Mouse (Mus musculus) lung, postnatal 4 days (tissue): ENCODE data around the gene Tomm22.

Source experiments
- DNase-seq, 2 experiments: peaks; one replicate each; pipeline ENCODE4 v3.0.0; 2021

Tomm22 gene

GRCm38 (mm10) chr15:79686046-79686869 lies 15.6 kb downstream of the Tomm22 start:
- no peak for DNase-seq

DNA sequence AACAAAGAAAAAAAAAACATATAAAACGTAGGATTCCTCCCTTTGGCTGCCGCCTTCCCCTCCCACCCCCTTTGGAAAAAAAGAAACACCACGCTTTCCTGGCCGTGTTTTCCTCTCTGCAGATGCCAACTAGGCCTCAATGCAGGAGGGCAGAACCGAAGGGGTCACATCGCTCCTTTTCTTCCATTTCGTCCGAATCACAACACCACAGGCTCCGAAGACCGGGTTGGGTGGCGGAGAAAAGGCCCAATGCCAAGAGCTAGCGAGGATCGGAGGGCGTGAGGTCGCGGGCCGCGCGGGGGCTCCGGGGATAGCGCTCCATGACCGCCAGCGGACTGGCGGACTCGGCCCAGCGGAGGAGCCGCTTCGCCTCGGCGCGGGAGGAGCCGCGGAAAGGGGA lies 16.5 kb downstream of the Tomm22 start:
- DNase-seq = no peak

DNA sequence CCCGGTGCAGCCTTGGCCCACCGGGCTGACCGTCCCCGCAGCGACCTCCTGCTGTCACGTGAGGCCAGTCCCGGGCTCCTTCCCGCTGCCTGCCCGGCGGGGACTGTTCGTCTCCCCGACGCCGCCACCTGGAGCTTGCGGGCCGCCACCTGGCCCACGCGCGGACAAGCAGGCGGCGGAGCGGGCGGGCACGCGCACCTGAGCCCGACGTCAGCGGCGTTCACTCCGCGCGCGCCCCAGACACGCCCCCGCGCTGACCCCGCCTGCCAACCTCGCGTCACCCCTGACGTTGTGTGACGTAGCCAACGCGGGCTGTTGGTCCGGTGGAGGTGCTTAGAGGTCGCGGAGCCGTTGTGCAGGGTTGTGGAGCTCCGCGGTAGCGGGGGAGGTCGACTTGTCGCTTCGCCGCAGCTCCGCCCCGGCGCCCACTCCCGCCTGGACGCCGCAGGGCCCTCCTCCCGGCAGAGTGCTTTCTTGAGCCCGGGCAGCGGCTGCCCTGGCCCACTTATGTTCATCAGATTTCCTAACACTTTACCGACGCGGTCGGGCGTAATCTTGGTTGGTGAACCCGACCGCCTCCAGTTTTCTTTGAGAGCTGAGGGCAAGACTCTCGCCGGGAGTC lies 17.1 kb downstream of the Tomm22 start, which contains the start of gene Josd1:
TSS of gene Josd1 (minus strand) at position 274 of the 622 bp plus-strand sequence.
- peak; percentile 96 to 97 for DNase-seq

DNA sequence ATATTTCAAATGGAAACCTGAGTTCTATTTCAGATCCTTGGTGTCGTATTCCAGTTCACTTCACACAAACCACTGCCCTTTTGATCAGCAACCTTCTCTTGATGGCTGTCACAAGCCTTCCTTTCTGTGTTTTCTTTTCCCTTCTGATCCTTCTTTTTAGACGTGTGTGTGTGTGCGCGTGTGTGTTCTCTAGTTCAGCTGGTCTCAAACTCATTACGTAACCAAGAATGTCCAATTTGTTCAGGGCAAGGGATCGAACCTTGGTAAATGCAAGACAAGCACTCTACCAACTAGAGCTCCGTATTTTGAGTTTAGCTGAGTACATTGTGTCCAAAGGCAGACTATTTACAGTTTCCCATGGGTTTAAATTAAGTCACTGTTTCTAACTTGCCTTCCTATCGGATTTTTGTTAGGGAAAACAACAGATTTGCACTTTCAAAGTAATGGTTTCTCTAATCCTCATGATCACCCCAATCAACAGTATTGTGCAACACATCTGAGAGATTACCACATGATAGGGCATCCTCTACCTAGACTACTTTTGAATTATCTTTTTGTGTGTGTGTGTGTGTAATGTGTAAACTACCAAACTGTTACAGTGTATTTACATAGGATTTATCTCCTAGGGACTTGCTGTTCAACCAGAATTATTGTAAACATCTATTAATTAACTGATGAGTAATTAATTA lies 17.8 kb downstream of the Tomm22 start:
- no peak for DNase-seq

DNA sequence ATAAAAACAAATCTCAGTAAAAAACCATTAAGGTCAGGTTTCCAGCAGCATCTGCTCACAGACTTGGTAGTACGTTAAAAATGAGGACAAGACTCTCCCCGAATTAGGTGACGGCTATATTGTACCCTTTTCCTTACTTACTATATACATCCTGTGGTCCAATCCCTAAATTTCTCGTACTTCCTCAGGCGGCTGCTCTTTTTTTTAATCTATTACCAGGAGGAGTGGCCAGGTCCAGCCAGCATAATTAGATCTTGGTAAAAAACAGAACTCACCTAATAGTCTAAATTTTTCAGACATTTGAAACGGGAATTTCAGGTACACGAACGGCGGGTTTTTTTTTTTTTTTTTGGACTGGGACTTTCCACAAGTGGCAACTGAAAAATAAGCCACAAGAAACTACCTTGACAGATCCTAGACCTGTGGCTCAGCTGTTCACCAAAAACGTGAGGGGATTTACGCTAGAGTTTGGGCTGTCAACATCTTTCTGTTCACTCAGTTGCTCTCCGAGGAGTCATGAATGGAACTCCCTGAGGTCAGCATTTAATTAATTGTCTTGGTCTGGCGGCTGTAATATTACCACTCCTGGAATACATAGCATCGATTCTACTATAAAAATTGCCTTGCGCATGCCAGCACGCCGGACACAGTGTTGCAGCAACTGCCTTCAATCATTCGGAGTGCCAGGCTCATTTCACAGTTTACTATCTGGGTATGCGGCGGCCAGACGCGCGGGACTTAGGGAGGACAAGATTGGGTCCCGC lies 19.2 kb downstream of the Tomm22 start:
- no peak for DNase-seq

DNA sequence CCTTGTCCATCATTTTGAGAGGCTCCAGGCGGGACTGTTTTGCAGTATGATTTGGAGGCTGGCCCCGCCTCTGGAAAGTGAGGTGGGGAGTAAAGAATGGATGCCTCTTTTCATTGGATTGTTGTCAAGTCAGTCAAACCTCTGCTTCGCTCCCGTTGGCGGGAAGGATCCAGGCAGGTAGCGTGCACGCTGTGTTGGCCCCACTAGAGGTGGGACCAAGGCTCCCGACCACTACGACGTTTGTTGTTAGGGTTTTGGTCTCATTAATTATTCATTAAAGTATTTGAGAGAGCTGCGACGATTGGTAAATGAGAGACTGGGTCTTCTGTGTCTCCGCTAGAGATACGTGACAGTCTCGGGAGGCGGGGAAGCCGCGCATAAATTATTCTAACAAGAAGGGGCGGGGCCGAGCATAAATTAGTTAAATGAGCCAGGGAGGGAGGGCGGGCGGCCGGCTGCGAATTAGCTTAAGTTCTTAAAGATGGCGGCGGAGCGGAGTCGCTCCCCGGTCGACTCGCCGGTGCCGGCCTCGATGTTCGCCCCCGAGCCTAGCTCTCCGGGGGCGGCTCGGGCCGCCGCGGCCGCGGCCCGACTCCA lies 19.9 kb downstream of the Tomm22 start, which contains the start of gene Gtpbp1:
TSS of gene Gtpbp1 (plus strand) at position 420 of the 597 bp plus-strand sequence.
- peak; percentile 97 to 99 for DNase-seq

DNA sequence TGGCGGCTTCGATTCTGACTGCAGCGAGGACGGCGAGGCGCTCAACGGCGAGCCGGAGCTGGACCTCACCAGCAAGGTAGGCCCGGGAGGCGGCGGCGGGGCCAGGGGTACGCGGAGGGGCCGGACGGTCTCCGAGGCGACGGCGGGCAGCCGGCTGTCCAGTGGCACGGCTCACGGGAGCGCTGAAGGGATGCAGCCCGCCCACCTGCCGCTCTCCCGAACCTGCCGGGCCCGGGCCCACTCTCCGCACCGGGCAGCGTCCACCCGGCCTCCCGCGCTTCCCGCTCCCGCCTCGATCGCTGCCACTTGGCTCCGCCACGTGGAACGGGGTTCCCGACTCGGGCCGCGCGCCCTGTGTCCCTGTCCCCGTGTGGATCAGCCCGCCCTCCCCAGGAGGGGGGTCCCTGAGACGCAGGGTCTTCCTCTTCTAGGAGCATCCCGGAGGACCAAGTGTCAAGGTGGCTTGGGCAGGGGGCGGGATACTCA lies 20.4 kb downstream of the Tomm22 start:
- DNase-seq = peak in 1 of 2 experiments; percentile 70

DNA sequence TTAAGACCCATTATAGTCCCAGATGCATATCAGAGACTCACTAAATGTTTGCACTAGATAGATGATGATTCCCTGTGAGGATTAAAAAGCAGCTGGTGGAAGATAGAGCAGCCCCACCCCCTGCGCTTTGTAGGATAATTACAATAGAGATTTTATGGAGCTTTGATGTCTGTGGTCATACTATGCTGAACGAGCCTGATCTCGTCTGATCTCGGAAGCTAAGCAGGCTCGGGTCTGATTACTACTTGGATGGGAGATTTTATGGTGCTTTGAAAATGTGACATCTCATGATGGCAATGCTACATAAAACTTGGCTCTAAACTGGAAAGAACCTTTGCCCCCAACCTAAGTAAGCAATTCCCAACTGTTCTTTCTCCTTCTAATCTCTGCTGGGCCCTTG lies 21.7 kb downstream of the Tomm22 start:
- DNase-seq = no peak

- DNase-seq = peak in 1 of 2 experiments; percentile 41
Observed at GRCm38 (mm10) chr15:79693740-79694139, 23.1 kb downstream of the Tomm22 start.

- DNase-seq = no peak
Observed at GRCm38 (mm10) chr15:79694512-79694911, 23.9 kb downstream of the Tomm22 start.

DNA sequence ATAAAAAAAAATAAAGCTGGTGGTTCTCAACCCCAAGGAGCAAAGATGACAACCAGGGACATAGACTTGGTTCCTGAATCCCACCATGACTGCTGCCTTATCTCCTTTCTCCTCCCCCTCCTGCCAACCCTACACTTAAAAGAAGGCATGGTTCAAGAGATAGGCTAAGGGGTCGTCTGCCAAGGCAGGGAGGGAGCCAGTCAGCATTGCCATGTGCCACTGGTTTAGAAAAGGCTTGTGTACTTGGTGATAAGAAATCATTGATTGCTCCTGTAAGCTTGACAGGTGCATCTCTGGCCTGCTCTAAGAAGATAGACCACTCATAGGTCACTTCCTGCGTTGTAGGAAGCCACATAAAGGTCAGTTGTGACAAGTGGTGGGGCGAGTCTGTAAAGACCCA lies 24.9 kb downstream of the Tomm22 start:
- DNase-seq = no peak

DNA sequence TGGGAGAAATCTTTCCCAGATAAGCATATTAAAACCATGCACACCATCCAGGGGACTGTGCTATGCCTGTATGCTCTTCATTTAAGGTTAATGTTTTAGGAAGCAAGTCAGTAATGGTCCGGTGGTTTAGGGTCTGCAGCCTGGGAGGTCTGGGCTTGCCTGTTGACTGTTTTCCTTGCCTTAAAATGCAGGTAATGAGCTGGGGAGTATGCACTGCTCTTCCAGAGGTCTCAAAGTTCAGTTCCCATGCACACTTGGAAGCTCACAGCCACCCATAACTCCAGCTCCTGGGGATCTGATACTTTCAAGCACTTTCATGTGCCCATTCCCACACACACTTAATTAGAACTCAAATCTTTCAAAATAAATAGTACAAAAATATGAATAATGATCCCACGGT lies 25.8 kb downstream of the Tomm22 start:
- DNase-seq = no peak

GRCm38 (mm10) chr15:79697011-79697410 lies 26.4 kb downstream of the Tomm22 start:
- DNase-seq = no peak

GRCm38 (mm10) chr15:79697558-79698187 lies 27.0 kb downstream of the Tomm22 start:
- DNase-seq = no peak

DNA sequence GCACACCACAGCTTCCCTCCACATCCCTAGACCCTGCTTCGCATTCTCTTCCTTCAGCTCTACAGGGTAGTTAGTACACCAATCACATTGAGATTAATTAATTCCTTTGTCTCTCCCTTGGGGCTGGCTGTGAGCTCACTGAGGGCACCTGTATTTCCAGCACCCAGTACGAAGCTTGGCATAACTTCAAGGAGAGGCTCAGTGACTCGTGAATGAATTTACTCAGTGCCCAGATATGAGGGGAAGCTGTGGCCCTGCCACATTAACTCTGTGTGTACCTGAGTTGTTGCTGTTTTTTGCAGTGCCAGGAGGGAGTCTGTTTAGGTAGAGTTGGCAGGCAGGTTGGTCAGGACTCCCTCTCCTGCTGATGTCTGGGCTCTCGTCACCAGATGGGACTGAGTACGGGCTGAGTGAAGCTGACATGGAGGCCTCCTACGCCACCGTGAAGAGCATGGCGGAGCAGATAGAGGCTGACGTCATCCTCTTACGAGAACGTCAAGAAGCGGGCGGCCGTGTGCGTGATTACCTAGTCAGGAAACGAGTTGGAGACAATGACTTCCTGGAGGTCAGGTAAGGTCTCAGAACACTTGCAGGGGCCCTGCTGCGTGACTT lies 36.0 kb downstream of the Tomm22 start:
- DNase-seq = no peak

GRCm38 (mm10) chr15:79708229-79708822 lies 37.7 kb downstream of the Tomm22 start:
- no peak for DNase-seq

DNA sequence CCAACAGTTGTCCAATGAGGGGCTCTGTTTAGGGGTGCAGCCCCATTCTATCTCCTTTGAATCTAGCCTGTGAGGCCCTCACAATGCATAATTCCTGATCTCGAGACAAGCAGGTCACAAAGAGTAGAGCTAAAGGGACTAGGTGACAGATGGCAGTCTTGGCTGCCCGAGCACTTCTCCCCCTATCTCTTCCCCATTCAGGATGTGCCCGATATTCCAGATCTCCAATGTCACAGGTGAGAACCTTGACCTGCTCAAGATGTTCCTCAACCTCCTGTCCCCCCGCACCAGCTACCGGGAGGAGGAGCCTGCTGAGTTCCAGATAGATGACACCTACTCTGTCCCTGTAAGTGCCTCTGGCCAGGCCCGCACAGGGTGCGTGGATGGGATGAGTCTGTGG lies 45.0 kb downstream of the Tomm22 start:
- DNase-seq = no peak

- DNase-seq = no peak
Observed at GRCm38 (mm10) chr15:79716710-79717109, 46.0 kb downstream of the Tomm22 start.

DNA sequence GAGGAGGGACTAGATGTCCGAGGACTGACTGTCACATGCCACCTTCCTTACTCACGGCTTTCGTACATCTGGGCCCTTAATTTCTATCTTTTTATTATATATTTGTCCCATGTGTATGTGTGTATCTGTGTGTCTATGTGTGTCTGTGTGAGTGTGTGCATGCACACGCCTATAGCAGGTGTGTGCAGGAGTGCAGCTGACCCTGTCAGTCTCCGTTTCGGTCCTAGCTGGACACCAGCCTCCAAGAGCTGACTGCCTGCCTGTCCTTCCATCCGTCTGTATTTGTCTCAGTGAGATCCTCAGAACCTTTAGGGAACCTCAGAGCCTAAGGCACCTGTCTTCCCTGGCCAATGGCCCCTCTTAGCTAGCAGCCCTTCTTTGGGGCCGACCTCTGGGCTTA lies 49.6 kb downstream of the Tomm22 start:
- no peak for DNase-seq

- no peak for DNase-seq
Observed at GRCm38 (mm10) chr15:79720796-79721195, 50.1 kb downstream of the Tomm22 start.
